Mouse (Mus musculus) heart, adult 11 months (tissue): ENCODE measurements at regions not wholly inside any gene's neighbourhood (a gene's known extent, or its start where the extent isn't known, plus 50 kb on each side); places are given as distances from the start of the nearest gene placed in this dataset.

Experiments used
- DNase-seq: peaks from one replicate; pipeline ENCODE4 v3.0.0; 2022

GRCm38 (mm10) chr3:33902431-33902830 lies 58.3 kb upstream of the Ccdc39 start:
- DNase-seq, result no peak

DNA sequence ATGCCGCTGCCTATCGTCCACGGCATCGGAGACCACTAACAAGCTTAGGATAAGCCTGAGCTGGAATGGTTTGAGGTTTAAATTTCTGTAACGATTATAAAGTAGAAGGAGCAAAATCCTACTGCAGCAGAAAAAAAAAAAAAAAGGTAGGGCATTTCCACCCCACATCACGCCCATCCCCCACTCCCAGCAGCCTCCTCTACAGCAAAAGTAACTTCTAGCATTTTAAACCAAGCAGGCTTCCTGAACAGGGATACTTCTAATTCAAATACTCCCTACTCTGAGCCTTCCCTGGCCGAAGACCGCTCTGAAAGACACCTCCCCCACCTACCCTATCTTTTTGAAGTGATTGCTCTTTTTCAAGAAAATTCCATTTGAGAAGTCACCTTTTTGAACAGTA lies 59.2 kb upstream of the Ccdc39 start:
- DNase-seq, result no peak

DNA sequence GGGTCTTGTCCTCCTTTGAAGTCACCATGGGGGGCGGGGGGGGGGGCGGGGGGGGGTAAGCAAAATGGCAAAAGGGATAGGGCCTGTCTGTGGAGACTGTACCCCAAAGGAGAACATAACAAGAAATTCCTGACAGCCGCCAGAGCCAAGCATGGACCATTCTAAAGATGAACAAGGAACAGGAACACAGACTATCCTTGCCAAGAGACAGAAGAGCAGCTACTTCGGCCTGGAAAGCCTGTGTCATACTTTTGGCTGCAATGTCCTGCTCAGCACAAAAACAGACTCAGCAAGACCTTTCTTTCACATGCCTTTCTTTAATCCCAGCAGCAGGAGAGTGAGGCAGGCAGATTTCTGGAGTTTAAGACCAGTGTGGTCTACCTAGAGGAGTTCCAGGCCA lies 59.7 kb upstream of the Ccdc39 start:
- DNase-seq, result peak; percentile 64

DNA sequence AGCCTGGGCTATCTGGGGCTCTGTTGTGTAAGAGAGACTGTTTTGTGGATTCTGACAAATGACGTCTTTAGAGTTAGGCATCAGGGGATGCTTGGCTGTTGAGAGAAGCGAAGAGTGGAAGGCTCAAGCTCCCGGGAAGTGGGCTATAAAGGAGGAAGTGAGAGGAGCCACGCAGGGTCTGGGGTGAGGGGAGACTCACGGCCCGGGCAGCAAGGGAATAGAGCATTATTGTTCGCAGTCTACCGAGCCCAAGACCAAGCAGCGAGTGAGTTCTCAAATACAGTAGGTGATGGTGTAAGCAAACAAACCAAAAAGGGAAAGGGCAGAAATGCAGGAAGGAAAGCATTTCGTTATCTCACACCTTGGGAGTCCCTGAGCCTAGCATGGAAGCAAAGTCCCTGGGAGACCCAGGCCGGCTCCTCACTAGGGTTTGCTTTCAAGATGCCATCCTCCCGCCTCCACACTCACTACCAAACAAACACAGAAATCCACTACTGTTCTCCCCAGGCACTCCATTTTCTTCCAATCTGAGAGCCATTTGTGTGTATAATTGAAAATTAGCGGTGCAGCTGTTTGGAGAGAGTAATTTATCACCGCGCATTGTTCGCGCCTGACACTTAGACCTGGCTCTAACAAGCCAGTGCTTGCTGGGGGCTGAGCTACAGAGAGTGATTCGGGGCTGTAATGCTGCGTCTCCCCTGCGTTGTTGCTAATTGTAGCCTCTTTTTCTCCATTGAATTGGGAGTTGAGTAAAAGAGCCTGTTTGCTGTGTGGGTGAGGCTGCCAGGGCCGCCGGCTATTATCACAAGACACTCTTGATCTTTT lies 61.0 kb upstream of the Ccdc39 start:
- DNase-seq, result peak; percentile 64

DNA sequence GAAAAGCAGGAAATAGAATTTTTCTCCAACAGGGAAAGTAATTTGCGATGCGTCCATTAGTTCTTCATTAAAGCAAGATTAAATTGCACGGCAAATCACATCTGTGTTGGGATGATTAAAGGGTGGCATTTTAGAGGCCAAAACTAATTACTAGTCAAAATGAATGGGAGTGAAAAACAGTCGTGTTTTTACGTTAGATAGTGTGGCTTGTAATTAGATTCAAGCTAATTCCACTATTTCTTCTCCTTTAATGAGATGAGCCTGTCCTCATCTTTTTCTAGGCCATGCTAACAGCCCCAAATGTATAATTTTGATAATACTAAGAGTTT lies 61.5 kb upstream of the Ccdc39 start:
- DNase-seq, result no peak

GRCm38 (mm10) chr3:33907061-33907460 lies 63.0 kb upstream of the Ccdc39 start:
- peak; percentile 74 for DNase-seq

DNA sequence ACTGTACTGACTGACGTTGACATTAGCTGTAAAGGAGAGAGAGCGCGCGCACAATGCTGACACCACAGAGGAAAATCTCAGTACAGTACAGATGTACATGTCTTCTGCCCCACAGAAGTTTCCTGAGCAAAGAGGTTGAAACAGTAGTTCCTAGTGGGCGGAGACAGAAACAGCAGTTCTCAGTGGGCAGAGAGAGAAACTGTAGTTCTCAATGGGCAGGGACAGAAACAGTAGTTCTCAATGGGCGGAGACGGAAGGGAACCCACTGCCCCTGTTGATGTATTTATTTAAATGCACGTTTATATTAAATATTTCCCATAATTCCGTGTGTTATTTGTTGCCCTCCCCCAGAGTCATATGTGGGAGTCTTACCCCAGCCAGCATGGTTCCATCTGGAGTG lies 67.4 kb upstream of the Ccdc39 start:
- peak; percentile 49 for DNase-seq

DNA sequence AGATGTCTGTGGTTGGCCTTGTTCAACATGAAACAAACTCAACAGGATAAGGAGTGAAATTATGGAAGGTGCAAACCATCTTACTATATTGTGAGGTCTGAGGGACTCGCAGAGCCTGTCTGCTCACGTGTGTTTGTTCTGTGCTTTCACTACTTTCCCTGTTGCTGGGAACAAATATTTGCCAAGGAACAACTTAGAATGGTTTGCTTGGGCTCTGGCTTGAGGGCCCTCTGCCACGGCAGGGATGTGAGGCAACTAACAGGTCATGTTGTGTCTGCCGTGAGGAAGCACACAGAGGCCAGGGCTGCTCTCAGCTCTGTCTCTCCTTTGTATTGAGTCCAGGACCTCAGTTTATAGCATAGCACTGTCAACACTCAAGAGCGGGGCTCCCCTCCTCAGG lies 69.4 kb upstream of the Ccdc39 start:
- DNase-seq, result no peak

- DNase-seq, result no peak
Observed at GRCm38 (mm10) chr3:33914386-33914785, 70.3 kb upstream of the Ccdc39 start.

GRCm38 (mm10) chr3:33915777-33916176 lies 71.7 kb upstream of the Ccdc39 start:
- no peak for DNase-seq

- no peak for DNase-seq
Observed at GRCm38 (mm10) chr3:33916318-33916717, 72.2 kb upstream of the Ccdc39 start.

DNA sequence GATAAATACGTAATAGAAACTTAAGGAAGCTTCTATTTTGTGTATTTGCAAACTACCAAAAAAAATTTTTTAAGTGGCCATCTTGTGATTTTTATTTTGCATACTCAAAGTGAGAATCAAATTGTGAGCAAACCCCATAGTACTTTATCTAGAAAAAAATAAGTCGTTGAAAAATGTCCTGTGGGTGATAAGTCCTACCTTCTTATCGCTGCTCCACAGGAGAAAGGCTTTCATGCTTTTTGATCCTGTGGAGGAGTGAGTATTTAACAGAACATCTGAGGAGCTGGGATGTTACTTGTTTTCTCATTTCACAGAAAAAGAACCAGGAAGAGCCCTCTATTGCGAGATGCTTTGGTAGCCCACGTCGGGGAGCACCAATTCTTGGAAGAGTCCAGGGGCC lies 72.7 kb upstream of the Ccdc39 start:
- DNase-seq, result no peak

GRCm38 (mm10) chr3:33918785-33919184 lies 74.7 kb upstream of the Ccdc39 start:
- peak; percentile 89 for DNase-seq

GRCm38 (mm10) chr3:33925072-33925471 lies 81.0 kb upstream of the Ccdc39 start:
- no peak for DNase-seq

- peak; percentile 83 for DNase-seq
Observed at GRCm38 (mm10) chr3:33955064-33955463, 64.7 kb upstream of the Fxr1 start.

- peak; percentile 92 for DNase-seq
Observed at GRCm38 (mm10) chr3:33955854-33956624, 63.7 kb upstream of the Fxr1 start.

- DNase-seq, result peak; percentile 13
Observed at GRCm38 (mm10) chr3:33956625-33957023, 63.1 kb upstream of the Fxr1 start.

GRCm38 (mm10) chr3:33957676-33958075 lies 62.1 kb upstream of the Fxr1 start:
- DNase-seq, result peak; percentile 72

GRCm38 (mm10) chr3:33958216-33958615 lies 61.5 kb upstream of the Fxr1 start:
- DNase-seq, result peak; percentile 86

DNA sequence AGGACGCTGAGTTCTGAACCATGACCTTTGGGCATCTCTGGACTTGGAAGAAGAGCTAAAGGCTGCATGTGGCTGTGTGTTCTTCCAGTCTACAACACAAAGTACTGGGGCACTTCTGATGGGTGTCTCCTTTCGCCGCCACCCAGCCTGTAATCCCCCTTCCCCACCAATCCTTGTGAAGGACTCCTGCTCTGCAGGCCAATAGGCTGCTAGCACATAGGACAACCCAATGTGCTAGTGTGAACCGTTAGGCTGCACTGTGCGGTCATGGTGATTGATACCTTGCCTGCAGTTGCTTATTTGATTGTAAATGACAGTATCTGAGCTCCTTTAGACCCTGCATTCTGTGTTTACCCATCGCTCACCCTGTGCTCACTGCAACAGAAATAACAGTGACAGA lies 59.5 kb upstream of the Fxr1 start:
- peak; percentile 46 for DNase-seq

- DNase-seq, result peak; percentile 8
Observed at GRCm38 (mm10) chr3:33962938-33963337, 56.8 kb upstream of the Fxr1 start.

DNA sequence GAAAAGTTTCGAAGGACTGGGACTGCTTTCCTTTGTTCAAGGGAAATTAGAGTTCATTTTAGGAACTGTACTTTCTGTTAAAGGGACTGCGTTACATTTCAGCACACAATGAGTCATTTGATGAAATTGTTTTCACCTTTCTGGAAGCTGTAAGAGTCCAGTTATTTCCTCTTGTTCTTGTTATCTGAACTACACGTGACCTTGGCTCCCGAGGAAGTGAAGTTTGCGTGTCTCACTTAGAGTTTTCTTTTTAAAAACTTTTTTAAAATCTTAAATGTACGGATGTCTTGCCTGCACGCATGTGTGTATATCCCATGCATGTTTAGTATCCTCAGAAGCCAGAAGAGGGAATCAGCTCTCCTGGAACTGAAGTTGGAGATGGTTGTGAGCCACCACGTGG lies 52.6 kb upstream of the Fxr1 start:
- DNase-seq, result no peak
